Mouse (Mus musculus) layer of hippocampus, adult 2 months (tissue): ENCODE data around the gene Corin. TPM values are rescaled to one million over a fixed set of nuclear protein-coding genes. Genes with fewer than 3 reads are reported as not detected.

ENCODE experiments used
- DNase-seq, 2 experiments: peaks; one replicate each; pipeline ENCODE4 v3.0.0; 2022; ENCODE audit warnings: low spot score in 2 of 2
- H3K27ac ChIP-seq: fragments of 200-600 bp; 2 replicates; pipeline ENCODE4 v1.8.1; 2022
- H3K4me3 ChIP-seq: fragments of 200-600 bp; 2 replicates; pipeline ENCODE4 v1.8.1; 2022; ENCODE audit warnings: mild to moderate bottlenecking
- CTCF ChIP-seq: fragments of 200-600 bp; conservative IDR thresholded peaks from 2 replicates; pipeline ENCODE4 v1.8.1; 2022; ENCODE audit warnings: antibody characterized with exemption, mild to moderate bottlenecking, moderate library complexity
- total RNA-seq, 2 experiments: library from RNA; stranded (reverse); gene quantifications; 2 replicates each; pipeline ENCODE4 v1.2.3; 2021

Corin gene
- total RNA-seq, 2 experiments from 2014 or later = 0.15 to 0.28 TPM

GRCm38 (mm10) chr5:72471746-72472145 is 32.5 kb downstream of the Corin start:
- no peak overlapping the region for H3K4me3 ChIP-seq
- TF ChIP-seq CTCF = no peak
- peak; percentile 35 to 67 for DNase-seq
- no peak overlapping the region for H3K27ac ChIP-seq

- H3K27ac ChIP-seq = no peak overlapping the region
- H3K4me3 ChIP-seq = no peak overlapping the region
- no peak for TF ChIP-seq CTCF
- DNase-seq = no peak
Measured at GRCm38 (mm10) chr5:72464932-72465331, 39.3 kb downstream of the Corin start.

- DNase-seq = no peak
- Histone ChIP-seq H3K27ac (no peak overlapping the region), H3K4me3 (no peak overlapping the region)
- TF ChIP-seq CTCF = no peak
Measured at GRCm38 (mm10) chr5:72459374-72460112, 44.7 kb downstream of the Corin start.

DNA sequence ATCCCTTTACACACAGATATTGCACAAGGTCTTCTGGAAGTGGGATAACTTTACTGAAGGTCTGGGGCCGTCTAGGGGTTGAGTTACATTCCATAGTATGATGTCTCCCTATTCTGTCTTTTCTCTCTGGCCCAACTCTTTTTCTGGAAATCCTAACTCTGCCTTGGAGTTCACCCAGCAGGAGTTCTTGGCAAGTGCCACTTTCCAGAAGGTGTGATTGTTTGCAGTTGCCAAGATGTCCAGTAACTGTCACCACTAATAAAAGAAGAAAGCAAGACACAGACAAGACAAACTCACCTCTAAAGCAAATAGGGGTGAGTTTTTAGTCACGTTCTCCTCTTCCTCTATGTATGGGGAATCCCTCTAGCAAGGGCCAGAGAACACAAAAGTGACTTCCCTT is 50.6 kb downstream of the Corin start:
- Histone ChIP-seq H3K4me3 (no peak overlapping the region), H3K27ac (no peak overlapping the region)
- no peak for TF ChIP-seq CTCF
- DNase-seq = no peak

DNA sequence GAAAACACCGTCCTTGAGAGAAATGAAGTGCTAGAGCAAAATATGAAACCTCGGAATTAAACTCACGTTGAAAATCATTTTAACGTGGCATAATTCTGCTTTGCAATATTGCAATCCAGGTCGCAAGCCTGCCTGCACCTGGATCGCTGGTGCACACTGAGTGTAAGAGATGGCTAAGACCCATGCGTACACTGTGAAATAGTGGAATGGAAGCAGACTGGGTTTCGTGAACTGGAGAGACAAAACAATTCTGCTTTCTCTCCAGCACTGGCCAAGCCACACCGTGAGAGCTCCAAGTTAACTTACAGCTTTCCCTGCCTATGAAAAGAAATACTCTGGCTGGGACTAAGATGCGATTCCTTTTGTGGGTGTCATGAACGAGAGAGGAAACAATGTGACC is 51.1 kb downstream of the Corin start:
- no peak for DNase-seq
- H3K27ac ChIP-seq = no peak overlapping the region
- no peak for TF ChIP-seq CTCF
- H3K4me3 ChIP-seq = no peak overlapping the region

DNA sequence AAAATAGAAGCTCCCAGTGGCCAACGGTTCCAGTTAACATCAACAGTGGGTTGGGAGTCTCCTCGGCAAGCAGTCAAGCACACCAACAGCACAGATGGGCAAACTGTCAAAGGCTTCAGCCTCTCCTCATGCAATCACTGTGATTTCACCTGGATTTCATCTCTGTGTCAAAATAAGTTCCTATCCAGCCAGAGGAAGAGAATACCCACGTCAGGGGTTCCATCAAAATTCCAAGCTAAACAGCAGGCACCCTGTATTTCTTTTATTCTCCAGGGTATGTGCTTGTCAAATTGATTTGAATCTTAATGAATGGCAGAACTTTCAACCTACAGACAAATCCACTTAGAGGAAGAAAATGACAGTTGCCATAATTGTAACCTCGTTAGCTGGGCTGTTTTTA is 51.5 kb downstream of the Corin start:
- Histone ChIP-seq H3K27ac (no peak overlapping the region), H3K4me3 (no peak overlapping the region)
- no peak for TF ChIP-seq CTCF
- no peak for DNase-seq

DNA sequence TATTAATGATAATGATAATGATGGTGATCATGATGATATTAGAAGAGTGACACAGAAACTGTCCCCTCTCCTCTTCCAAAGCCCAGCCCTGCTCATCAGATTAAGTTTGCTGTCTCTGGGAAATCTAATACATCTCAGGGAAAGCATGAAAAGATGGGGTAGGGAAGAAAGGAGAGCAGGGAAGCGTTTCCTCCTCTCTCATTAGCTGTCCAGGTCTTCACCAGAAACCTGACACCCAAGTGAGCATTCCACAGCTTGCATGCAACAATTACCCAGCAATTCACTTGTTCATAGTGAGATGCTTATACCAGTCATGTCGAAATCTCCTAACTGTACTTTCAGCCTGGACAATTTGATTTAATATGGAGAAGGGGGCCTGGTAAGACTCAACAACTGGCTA is 55.4 kb downstream of the Corin start:
- Histone ChIP-seq H3K4me3 (no peak overlapping the region), H3K27ac (no peak overlapping the region)
- no peak for TF ChIP-seq CTCF
- no peak for DNase-seq

DNA sequence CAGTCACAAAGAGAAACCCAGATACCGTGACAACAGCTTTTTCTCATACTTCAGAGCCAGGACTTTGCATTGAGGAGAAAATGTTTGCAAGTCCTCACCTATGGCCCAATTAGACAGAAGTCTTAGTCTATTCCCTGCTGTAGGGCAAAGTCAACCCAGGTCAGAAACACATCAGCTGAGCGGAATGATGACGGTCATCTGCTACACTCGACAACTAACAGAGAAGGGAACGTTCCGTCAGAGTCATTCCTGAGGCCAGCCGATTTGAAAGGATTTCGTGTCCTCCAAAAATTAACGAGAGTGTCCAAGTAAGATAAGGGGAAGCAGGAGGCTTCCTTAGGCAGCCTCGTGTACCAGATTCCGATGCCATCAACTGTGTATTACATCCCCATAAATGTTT is 58.2 kb downstream of the Corin start:
- TF ChIP-seq CTCF = no peak
- no peak for DNase-seq
- Histone ChIP-seq H3K27ac (no peak overlapping the region), H3K4me3 (no peak overlapping the region)

DNA sequence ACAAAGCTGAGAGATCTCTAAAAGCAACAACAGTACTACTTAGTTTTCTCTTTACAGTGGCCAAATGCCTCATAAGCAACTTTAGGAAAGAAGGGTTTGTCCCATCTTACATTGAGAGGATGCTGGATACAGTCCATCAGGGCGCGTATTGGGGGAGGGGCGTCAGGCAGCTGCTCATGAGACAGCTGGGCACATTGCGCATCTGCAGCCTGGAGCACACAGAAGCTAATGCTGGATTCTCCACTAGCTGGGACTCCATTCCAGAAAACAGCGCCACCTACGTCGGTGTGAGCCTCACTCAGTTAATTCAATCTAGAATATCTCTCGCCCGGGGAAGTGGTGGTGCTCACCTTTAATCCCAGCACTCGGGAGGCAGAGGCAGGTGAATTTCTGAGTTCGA is 60.3 kb downstream of the Corin start:
- no peak overlapping the region for H3K27ac ChIP-seq

DNA sequence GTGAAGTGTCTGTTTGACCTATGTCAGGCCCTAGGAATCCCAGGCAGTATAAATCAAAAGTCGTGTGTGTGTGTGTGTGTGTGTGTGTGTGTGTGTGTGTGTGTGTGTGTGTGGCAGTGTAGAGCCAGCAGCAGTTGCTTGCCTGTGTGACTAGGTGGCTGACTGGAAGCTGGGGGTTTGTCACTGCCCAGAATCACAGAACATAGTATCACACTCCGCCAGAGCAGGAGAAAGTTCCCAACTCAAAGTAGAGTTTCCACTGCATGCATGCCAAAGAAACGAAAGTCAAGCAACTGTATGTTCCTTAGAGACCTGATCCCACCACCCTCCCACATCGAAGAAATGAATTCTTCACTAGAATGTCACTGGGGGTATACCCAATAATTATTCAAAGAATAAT is 61.3 kb downstream of the Corin start:
- DNase-seq = no peak
- TF ChIP-seq CTCF = no peak
- H3K27ac ChIP-seq = no peak overlapping the region
- H3K4me3 ChIP-seq = no peak overlapping the region

More for the DNA sequence above, 60.3 kb downstream of the Corin start:
- H3K4me3 ChIP-seq = no peak overlapping the region
- TF ChIP-seq CTCF = peak; percentile 28; the same call in 1 of the 2 replicates
- DNase-seq = no peak

GRCm38 (mm10) chr5:72441181-72441580 is 63.1 kb downstream of the Corin start:
- no peak overlapping the region for H3K27ac ChIP-seq

GRCm38 (mm10) chr5:72435085-72435484 is 69.2 kb downstream of the Corin start:
- Histone ChIP-seq H3K27ac (no peak overlapping the region), H3K4me3 (no peak overlapping the region)
- no peak for TF ChIP-seq CTCF
- DNase-seq = no peak

More at GRCm38 (mm10) chr5:72441181-72441580, 63.1 kb downstream of the Corin start:
- DNase-seq = no peak
- TF ChIP-seq CTCF = no peak
- H3K4me3 ChIP-seq = no peak overlapping the region

- no peak for TF ChIP-seq CTCF
- Histone ChIP-seq H3K27ac (no peak overlapping the region), H3K4me3 (no peak overlapping the region)
- no peak for DNase-seq
Measured at GRCm38 (mm10) chr5:72431856-72432255, 72.4 kb downstream of the Corin start.

- Histone ChIP-seq H3K27ac (no peak overlapping the region), H3K4me3 (no peak overlapping the region)
- TF ChIP-seq CTCF = no peak
- no peak for DNase-seq
Measured at GRCm38 (mm10) chr5:72427556-72427955, 76.7 kb downstream of the Corin start.
